Mouse (Mus musculus) T-helper 2 cell (primary cell): Measurements from ENCODE around the gene Col25a1.

Experiments
- in situ Hi-C: fragments of 300-600 bp; cut with MboI, MseI; formaldehyde crosslinking; loops from one replicate; pipeline ENCODE4 v1.15.1; 2025; ENCODE audit warnings: high pct_unique_total_duplicates

The Col25a1 gene

GRCm38 (mm10) chr3:130161323-130161917 is 30.1 kb downstream of the Col25a1 start:
- in situ Hi-C loops, result no loop called here

- in situ Hi-C loops, result no loop called here
Measured at GRCm38 (mm10) chr3:130166875-130167274, 35.6 kb downstream of the Col25a1 start.

- in situ Hi-C loops, result no loop called here
Measured at GRCm38 (mm10) chr3:130172764-130173163, 41.5 kb downstream of the Col25a1 start.

GRCm38 (mm10) chr3:130180181-130180940 is 49.1 kb downstream of the Col25a1 start:
- in situ Hi-C loops, result no loop called here

- in situ Hi-C loops, result no loop called here
Measured at GRCm38 (mm10) chr3:130180964-130181590, 49.8 kb downstream of the Col25a1 start.

- in situ Hi-C loops, result no loop called here
Measured at GRCm38 (mm10) chr3:130181591-130181980, 50.3 kb downstream of the Col25a1 start.

GRCm38 (mm10) chr3:130182450-130182849 is 51.1 kb downstream of the Col25a1 start:
- in situ Hi-C loops, result no loop called here

GRCm38 (mm10) chr3:130185111-130185510 is 53.8 kb downstream of the Col25a1 start:
- in situ Hi-C loops, result no loop called here

GRCm38 (mm10) chr3:130187588-130187987 is 56.3 kb downstream of the Col25a1 start:
- in situ Hi-C loops, result no loop called here

- in situ Hi-C loops, result no loop called here
Measured at GRCm38 (mm10) chr3:130193450-130193849, 62.1 kb downstream of the Col25a1 start.

- in situ Hi-C loops, result no loop called here
Measured at GRCm38 (mm10) chr3:130214631-130215030, 83.3 kb downstream of the Col25a1 start.

GRCm38 (mm10) chr3:130216141-130216540 is 84.8 kb downstream of the Col25a1 start:
- in situ Hi-C loops, result no loop called here

- in situ Hi-C loops, result no loop called here
Measured at GRCm38 (mm10) chr3:130216646-130217045, 85.3 kb downstream of the Col25a1 start.

- in situ Hi-C loops, result no loop called here
Measured at GRCm38 (mm10) chr3:130217705-130218104, 86.4 kb downstream of the Col25a1 start.

GRCm38 (mm10) chr3:130218232-130218728 is 87.0 kb downstream of the Col25a1 start:
- in situ Hi-C loops, result no loop called here

- in situ Hi-C loops, result no loop called here
Measured at GRCm38 (mm10) chr3:130220811-130221210, 89.5 kb downstream of the Col25a1 start.

- in situ Hi-C loops, result no loop called here
Measured at GRCm38 (mm10) chr3:130228186-130228585, 96.9 kb downstream of the Col25a1 start.

- in situ Hi-C loops, result no loop called here
Measured at GRCm38 (mm10) chr3:130232944-130233343, 101.6 kb downstream of the Col25a1 start.

- in situ Hi-C loops, result no loop called here
Measured at GRCm38 (mm10) chr3:130235233-130235632, 103.9 kb downstream of the Col25a1 start.

- in situ Hi-C loops, result no loop called here
Measured at GRCm38 (mm10) chr3:130236129-130236528, 104.8 kb downstream of the Col25a1 start.

- in situ Hi-C loops, result no loop called here
Measured at GRCm38 (mm10) chr3:130237852-130238251, 106.6 kb downstream of the Col25a1 start.

GRCm38 (mm10) chr3:130241924-130242323 is 110.6 kb downstream of the Col25a1 start:
- in situ Hi-C loops, result no loop called here
